Mouse (Mus musculus): Measurements from ENCODE around the gene Mok. TPM values are rescaled to one million over a fixed set of nuclear protein-coding genes. Genes with fewer than 3 reads are reported as not detected.
A peak's percentile ranks its signal among the peaks of the same experiment; 100 is the strongest.

Mok gene
- total RNA-seq, 2 experiments from 2014 or later, result 1.2 to 1.6 TPM

GRCm38 (mm10) chr12:110850010-110850928 is 9.5 kb upstream of the Mok start, which contains the start of gene Zfp839:
Zfp839 (plus strand) TSS chr12:110850253.
- DNase-seq, result peak; percentile 90 to 93

- DNase-seq, result no peak
These were observed 5.5 kb upstream of the Mok start for GRCm38 (mm10) chr12:110846191-110846765.

GRCm38 (mm10) chr12:110845131-110845880 is 4.6 kb upstream of the Mok start:
- peak; percentile 95 for DNase-seq

- DNase-seq, result peak; percentile 52 to 62
These were observed 3.7 kb upstream of the Mok start for GRCm38 (mm10) chr12:110844227-110845130.

GRCm38 (mm10) chr12:110843194-110844048 is 2.7 kb upstream of the Mok start:
- peak; percentile 89 for DNase-seq

GRCm38 (mm10) chr12:110841731-110842493 is 1.2 kb upstream of the Mok start:
- no peak for DNase-seq

- DNase-seq, result no peak
These were observed 2.9 kb downstream of the Mok start for GRCm38 (mm10) chr12:110837850-110838249.

- DNase-seq, result no peak
These were observed 3.4 kb downstream of the Mok start for GRCm38 (mm10) chr12:110837192-110837841.

GRCm38 (mm10) chr12:110836729-110837128 is 4.0 kb downstream of the Mok start:
- DNase-seq, result no peak

- no peak for DNase-seq
These were observed 5.6 kb downstream of the Mok start for GRCm38 (mm10) chr12:110835182-110835581.

- DNase-seq, result no peak
These were observed 10.3 kb downstream of the Mok start for GRCm38 (mm10) chr12:110830293-110831024.

- peak in 1 of 2 experiments; percentile 58 for DNase-seq
These were observed 11.8 kb downstream of the Mok start for GRCm38 (mm10) chr12:110828908-110829307.

GRCm38 (mm10) chr12:110822366-110822765 is 18.4 kb downstream of the Mok start:
- no peak for DNase-seq

- DNase-seq, result no peak
These were observed 19.0 kb downstream of the Mok start for GRCm38 (mm10) chr12:110821787-110822186.

- no peak for DNase-seq
These were observed 21.4 kb downstream of the Mok start for GRCm38 (mm10) chr12:110819367-110819766.

GRCm38 (mm10) chr12:110816833-110817232 is 23.9 kb downstream of the Mok start:
- DNase-seq, result no peak

- no peak for DNase-seq
These were observed 25.8 kb downstream of the Mok start for GRCm38 (mm10) chr12:110814924-110815323.

- DNase-seq, result no peak
These were observed 27.1 kb downstream of the Mok start for GRCm38 (mm10) chr12:110813624-110814023.

Measured in adrenal gland, postnatal 36 days (tissue).